Mouse (Mus musculus) common myeloid progenitor, adult 5-6 weeks (primary cell): ENCODE measurements around the gene Naga. TPM values are rescaled to one million over a fixed set of nuclear protein-coding genes. Genes with fewer than 3 reads are reported as not detected.
"Not testable (repeated sequence)": the region's sequence is repeated elsewhere in the genome, so short reads cannot be mapped to it uniquely, and the experiment has no call there.

ENCODE experiments used
- ATAC-seq: replicated peaks from 2 replicates; pipeline ENCODE4 v1.8.0; 2016; ENCODE audit warnings: low read depth, mild to moderate bottlenecking, moderate TSS enrichment, inconsistent platforms; ENCODE audit not compliant: poor library complexity, severe bottlenecking
- total RNA-seq: library from RNA; stranded (forward); fragments of 200-1000, 187-1606 nt; gene quantifications from 2 replicates; pipeline ENCODE4 v1.2.3, GENCODE M21; 2017

Gene Naga
- 19.2 and 32.4 TPM in 2 replicates for total RNA-seq

- peak; percentile 61 for ATAC-seq
Measured at GRCm38 (mm10) chr15:82338593-82339112, at the start of gene Naga, which contains the start of the genes Pheta2 and Smdt1. Gene Naga (minus strand): TSS chr15:82338925. Gene Pheta2 (plus strand): TSS chr15:82338942. Gene Smdt1 (plus strand): TSS chr15:82338959.

GRCm38 (mm10) chr15:82385729-82386128, 47.0 kb upstream of the Naga start:
- ATAC-seq = no peak

- ATAC-seq = no peak
Measured at GRCm38 (mm10) chr15:82382441-82382840, 43.7 kb upstream of the Naga start.

GRCm38 (mm10) chr15:82380714-82381062, 42.0 kb upstream of the Naga start:
- ATAC-seq = no peak

- peak; percentile 76 for ATAC-seq
Measured at GRCm38 (mm10) chr15:82379871-82380713, 41.4 kb upstream of the Naga start, which contains the start of gene Cyp2d22. Gene Cyp2d22 (minus strand): TSS chr15:82380260.

GRCm38 (mm10) chr15:82379511-82379870, 40.8 kb upstream of the Naga start:
- ATAC-seq = peak; percentile 27; the same call in 1 of the 2 replicates

GRCm38 (mm10) chr15:82378261-82379180, 39.8 kb upstream of the Naga start:
- ATAC-seq = no peak

- ATAC-seq = no peak
Measured at GRCm38 (mm10) chr15:82377701-82378100, 39.0 kb upstream of the Naga start.

GRCm38 (mm10) chr15:82376393-82377138, 37.8 kb upstream of the Naga start:
- ATAC-seq = no peak

GRCm38 (mm10) chr15:82375855-82376254, 37.1 kb upstream of the Naga start:
- no peak for ATAC-seq

- ATAC-seq = no peak
Measured at GRCm38 (mm10) chr15:82374437-82374836, 35.7 kb upstream of the Naga start.

GRCm38 (mm10) chr15:82372991-82373390, 34.3 kb upstream of the Naga start:
- ATAC-seq = no peak

- no peak for ATAC-seq
Measured at GRCm38 (mm10) chr15:82372446-82372845, 33.7 kb upstream of the Naga start.

GRCm38 (mm10) chr15:82368851-82369250, 30.1 kb upstream of the Naga start:
- no peak for ATAC-seq

- ATAC-seq = no peak
Measured at GRCm38 (mm10) chr15:82368146-82368545, 29.4 kb upstream of the Naga start.

- not testable (repeated sequence) for ATAC-seq
Measured at GRCm38 (mm10) chr15:82364561-82364960, 25.8 kb upstream of the Naga start.

- ATAC-seq = not testable (repeated sequence)
Measured at GRCm38 (mm10) chr15:82363801-82364200, 25.1 kb upstream of the Naga start.

- no peak for ATAC-seq
Measured at GRCm38 (mm10) chr15:82362234-82362633, 23.5 kb upstream of the Naga start.

GRCm38 (mm10) chr15:82361459-82362018, 22.8 kb upstream of the Naga start:
- peak; percentile 97 for ATAC-seq
